Mouse (Mus musculus) limb, embryonic 13.5 days (tissue): ENCODE results near the gene Adamtsl1. TPM values are rescaled to one million over a fixed set of nuclear protein-coding genes. Genes with fewer than 3 reads are reported as not detected.

ENCODE experiments used
- ATAC-seq: fragments of 200-750 bp; cut with Nextera tagmentation; 2 replicates; pipeline ENCODE4 v1.8.0; 2017; ENCODE audit warnings: low read depth, moderate number of reproducible peaks, moderate TSS enrichment; ENCODE audit not compliant: low FRiP score
- H3K27ac ChIP-seq: fragments of 300-500 bp; sonication (generic); 2 replicates; pipeline ENCODE4 v1.5.1; 2015; ENCODE audit warnings: inconsistent platforms, mild to moderate bottlenecking, moderate library complexity
- H3K27me3 ChIP-seq: fragments of 300-500 bp; sonication (generic); 2 replicates; pipeline ENCODE4 v1.6.1; 2015; ENCODE audit warnings: mild to moderate bottlenecking, inconsistent platforms
- H3K36me3 ChIP-seq: fragments of 300-500 bp; sonication (generic); 2 replicates; pipeline ENCODE4 v1.6.1; 2015; ENCODE audit warnings: inconsistent platforms, mild to moderate bottlenecking, moderate library complexity
- H3K4me1 ChIP-seq: fragments of 300-500 bp; sonication (generic); 2 replicates; pipeline ENCODE4 v1.6.1; 2015; ENCODE audit warnings: inconsistent platforms
- H3K4me2 ChIP-seq: fragments of 300-500 bp; sonication (generic); replicated peaks from 2 replicates; pipeline ENCODE4 v1.6.1; 2015; ENCODE audit warnings: inconsistent platforms, mild to moderate bottlenecking, moderate library complexity
- H3K4me3 ChIP-seq: fragments of 300-500 bp; sonication (generic); 2 replicates; pipeline ENCODE4 v1.5.1; 2015; ENCODE audit warnings: moderate library complexity, mild to moderate bottlenecking, inconsistent platforms
- H3K9ac ChIP-seq: fragments of 300-500 bp; sonication (generic); 2 replicates; pipeline ENCODE4 v1.6.1; 2015; ENCODE audit warnings: mild to moderate bottlenecking, inconsistent platforms
- H3K9me3 ChIP-seq: fragments of 300-500 bp; sonication (generic); 2 replicates; pipeline ENCODE4 v1.6.1; 2016; ENCODE audit warnings: inconsistent platforms
- WGBS: fragments of 180-500 bp; shearing (Covaris S2); methylation state at CpG from one replicate; pipeline ENCODE4 v1.1.7; 2015; 5-methylcytosine and 5-hydroxymethylcytosine counted together
- polyA plus RNA-seq: library from polyadenylated mRNA; unstranded; fragments of >200 nt; fragmentation: Nextera tagmentation; extraction: Ambion mirVana; gene quantifications from 2 replicates; pipeline ENCODE4 v1.2.1, GENCODE M21; 2015

The Adamtsl1 gene
- polyA plus RNA-seq, 1 experiment from 2014 or later: 53.2 TPM

DNA sequence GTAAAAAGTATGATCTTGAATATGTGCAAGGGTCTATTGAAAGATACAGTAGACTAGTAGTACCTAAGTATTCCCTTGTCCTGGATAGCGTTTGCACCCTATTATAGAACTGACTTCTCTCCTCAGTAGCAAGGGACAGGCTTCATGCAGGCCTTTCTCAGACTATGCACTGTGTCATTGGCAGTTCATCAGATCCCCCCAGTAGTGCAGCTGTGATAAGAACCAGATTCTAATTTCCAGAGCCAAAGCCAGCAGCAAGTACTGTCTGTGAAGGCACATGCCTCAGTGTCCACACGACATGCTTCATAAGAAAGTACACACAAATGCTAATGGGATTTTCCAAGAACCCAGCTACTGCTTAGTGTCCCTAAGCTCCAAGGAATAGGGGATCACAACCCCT is 563.4 kb downstream of the Adamtsl1 start:
- WGBS: 73% methylated on average over 2 of the region's 2 CpGs
- ATAC-seq: no peak
- peaks cover 17% of the 10 kb centered on the region for H3K4me1 ChIP-seq

DNA sequence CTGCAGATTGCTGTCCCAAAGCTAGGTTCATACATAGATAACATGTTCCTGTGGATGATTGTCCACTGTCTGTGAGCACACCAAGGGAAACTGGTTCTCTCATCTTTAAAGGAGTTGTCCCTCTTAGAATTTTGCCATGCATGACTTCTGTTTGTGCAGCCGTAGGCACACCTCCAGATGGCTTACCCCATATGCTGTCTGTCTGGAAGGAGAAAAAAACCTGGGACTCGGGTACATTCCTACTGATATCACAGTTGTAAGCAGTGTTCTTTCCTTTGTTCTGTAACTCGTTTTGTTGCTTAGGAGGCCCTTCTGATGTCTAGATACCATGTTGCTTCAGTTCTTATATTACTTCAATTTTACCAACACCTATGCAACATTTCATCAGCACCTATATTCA is 563.9 kb downstream of the Adamtsl1 start:
- no peak for ATAC-seq
- WGBS: 80% methylated on average over 3 of the region's 3 CpGs

More for the DNA sequence above, 563.4 kb downstream of the Adamtsl1 start:
- Histone ChIP-seq H3K27ac (no peak overlapping the region), H3K9ac (no peak overlapping the region), H3K27me3 (no peaks in the 10 kb centered on the region), H3K9me3 (no peaks in the 10 kb centered on the region), H3K36me3 (no peaks in the 10 kb centered on the region), H3K4me2 (no peak overlapping the region), H3K4me3 (no peak overlapping the region)

DNA sequence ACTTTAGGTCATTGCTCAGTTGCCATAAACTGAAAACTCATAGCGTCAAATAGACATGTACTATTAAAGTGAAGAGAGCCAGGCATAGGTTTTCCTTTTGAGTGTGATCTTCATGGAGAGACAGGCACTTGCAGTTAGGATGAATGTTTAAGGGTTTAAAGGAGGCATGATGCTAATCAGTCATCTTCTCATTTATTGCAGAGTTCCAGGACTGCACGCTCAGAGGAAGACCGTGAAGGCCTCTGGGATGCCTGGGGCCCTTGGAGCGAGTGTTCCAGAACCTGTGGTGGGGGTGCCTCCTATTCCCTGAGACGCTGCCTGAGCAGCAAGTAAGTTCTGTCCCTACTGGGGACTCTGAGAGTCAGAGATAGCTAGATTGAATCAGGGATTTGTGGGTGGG is 573.5 kb downstream of the Adamtsl1 start:
- Histone ChIP-seq H3K9ac (no peak overlapping the region), H3K9me3 (no peaks in the 10 kb centered on the region), H3K27me3 (no peaks in the 10 kb centered on the region), H3K27ac (no peak overlapping the region), H3K4me2 (no peak overlapping the region), H3K4me1 (no peaks in the 10 kb centered on the region), H3K36me3 (peaks cover 7% of the 10 kb centered on the region), H3K4me3 (no peak overlapping the region)
- ATAC-seq: no peak
- 80% methylated on average over 5 of the region's 5 CpGs for WGBS

More for the DNA sequence above, 563.9 kb downstream of the Adamtsl1 start:
- Histone ChIP-seq H3K9ac (no peak overlapping the region), H3K4me3 (no peak overlapping the region), H3K4me2 (no peak overlapping the region), H3K27me3 (no peaks in the 10 kb centered on the region), H3K27ac (no peak overlapping the region), H3K9me3 (no peaks in the 10 kb centered on the region), H3K36me3 (no peaks in the 10 kb centered on the region), H3K4me1 (peaks cover 13% of the 10 kb centered on the region)

DNA sequence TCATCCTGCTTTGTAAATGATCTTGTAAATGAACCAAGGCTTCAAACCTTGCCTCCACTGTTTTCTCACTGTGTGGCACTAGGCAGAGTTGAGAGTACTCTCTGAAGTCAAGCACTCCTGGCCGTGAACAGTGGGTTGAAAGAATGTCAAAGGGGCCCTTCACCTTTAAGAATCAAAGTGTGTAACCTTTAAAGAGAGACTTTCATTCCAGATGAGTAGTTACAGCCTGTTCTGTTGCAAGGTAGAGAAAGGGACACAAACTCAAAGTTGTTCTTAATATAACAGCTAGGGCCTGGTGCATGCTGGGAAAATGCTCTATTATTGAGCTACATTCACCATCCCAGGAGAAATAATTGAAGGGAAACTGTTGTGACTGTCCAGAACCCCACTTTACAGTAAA is 589.2 kb downstream of the Adamtsl1 start:
- no peak overlapping the region for H3K27ac ChIP-seq
- H3K27me3 ChIP-seq: no peaks in the 10 kb centered on the region
- no peak for ATAC-seq
- 66% methylated on average over 1 of the region's 1 CpGs for WGBS
- H3K36me3 ChIP-seq: no peaks in the 10 kb centered on the region
- H3K9me3 ChIP-seq: no peaks in the 10 kb centered on the region
- H3K4me2 ChIP-seq: no peak overlapping the region
- no peak overlapping the region for H3K4me3 ChIP-seq
- peaks cover 3% of the 10 kb centered on the region; the same call in 1 of the 2 replicates for H3K4me1 ChIP-seq
- no peak overlapping the region for H3K9ac ChIP-seq

DNA sequence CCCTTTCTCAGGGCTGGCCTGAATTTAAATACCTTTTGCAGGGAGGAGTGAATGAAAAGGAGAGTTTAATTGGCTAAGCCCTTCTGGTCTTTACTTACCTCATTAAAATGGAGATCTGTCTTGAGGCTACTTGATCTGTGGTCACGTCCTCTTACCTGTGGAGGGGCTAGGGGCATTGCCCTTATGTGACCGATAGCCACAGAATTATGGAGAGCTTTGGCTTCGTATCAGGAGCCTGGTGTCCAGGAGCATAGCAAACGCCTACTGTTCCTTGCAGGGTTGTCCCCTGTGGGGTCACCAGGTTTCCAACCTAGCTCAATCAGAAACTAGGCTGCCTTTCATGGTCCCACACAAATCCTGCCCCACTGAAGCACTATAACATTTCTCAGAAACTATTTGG is 594.4 kb downstream of the Adamtsl1 start:
- no peaks in the 10 kb centered on the region for H3K9me3 ChIP-seq
- H3K9ac ChIP-seq: no peak overlapping the region
- WGBS: 84% methylated on average over 4 of the region's 4 CpGs
- H3K36me3 ChIP-seq: peaks cover 11% of the 10 kb centered on the region
- H3K4me2 ChIP-seq: no peak overlapping the region
- no peak overlapping the region for H3K27ac ChIP-seq
- no peak for ATAC-seq
- H3K4me3 ChIP-seq: no peak overlapping the region
- H3K27me3 ChIP-seq: no peaks in the 10 kb centered on the region
- H3K4me1 ChIP-seq: no peaks in the 10 kb centered on the region

DNA sequence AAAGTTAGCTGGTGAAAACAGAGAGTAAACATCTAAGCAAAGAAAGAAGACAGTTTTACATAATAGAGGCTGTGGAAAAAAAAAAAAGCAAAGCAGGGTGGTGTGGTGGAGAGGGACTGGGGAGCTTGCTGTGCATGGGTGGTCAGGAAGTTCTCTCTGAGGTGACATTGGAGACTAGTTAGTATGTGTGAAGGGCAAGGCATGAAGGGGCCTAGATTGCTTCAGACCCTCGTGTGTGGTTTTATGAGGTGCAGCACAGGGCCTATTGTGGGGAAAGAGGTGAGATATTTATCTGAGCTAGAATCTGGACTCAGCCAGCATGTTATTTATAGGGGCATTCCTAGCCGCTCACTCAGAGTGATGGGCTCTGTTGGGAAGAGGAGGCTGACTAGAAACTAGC is 605.1 kb downstream of the Adamtsl1 start:
- peaks cover 24% of the 10 kb centered on the region for H3K4me1 ChIP-seq
- no peak overlapping the region for H3K9ac ChIP-seq
- H3K4me3 ChIP-seq: no peak overlapping the region
- H3K9me3 ChIP-seq: no peaks in the 10 kb centered on the region
- no peaks in the 10 kb centered on the region for H3K36me3 ChIP-seq
- no peaks in the 10 kb centered on the region for H3K27me3 ChIP-seq
- peak; percentile 66; the same call in 1 of the 2 replicates for ATAC-seq
- no peak overlapping the region for H3K27ac ChIP-seq
- H3K4me2 ChIP-seq: no peak overlapping the region
- whole genome bisulfite sequencing: 14% methylated on average over 2 of the region's 2 CpGs

DNA sequence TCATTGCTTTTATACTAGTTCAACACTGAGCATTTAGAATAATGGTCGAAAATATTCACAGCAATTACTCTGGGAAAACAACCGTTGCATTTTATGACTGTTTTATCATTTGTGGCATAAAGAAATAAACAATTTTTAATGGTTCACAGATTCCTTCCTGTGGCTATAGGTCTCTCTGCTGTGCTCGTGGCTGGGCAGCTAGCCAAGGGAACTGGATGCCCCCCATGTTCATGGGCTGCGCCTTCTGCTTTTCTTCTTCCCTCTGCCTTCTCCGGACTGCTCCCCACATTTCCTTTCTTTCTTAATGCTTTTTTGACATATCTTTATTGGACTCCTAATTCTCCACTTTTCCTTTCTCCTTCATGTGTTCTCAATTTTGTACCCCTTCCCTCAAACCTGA is 608.5 kb downstream of the Adamtsl1 start:
- WGBS: 17% methylated on average over 5 of the region's 5 CpGs
- no peak overlapping the region for H3K4me3 ChIP-seq
- no peaks in the 10 kb centered on the region for H3K9me3 ChIP-seq
- no peak overlapping the region for H3K27ac ChIP-seq
- H3K36me3 ChIP-seq: no peaks in the 10 kb centered on the region
- H3K4me1 ChIP-seq: peaks cover 33% of the 10 kb centered on the region
- H3K9ac ChIP-seq: no peak overlapping the region
- no peaks in the 10 kb centered on the region for H3K27me3 ChIP-seq
- no peak for ATAC-seq
- H3K4me2 ChIP-seq: no peak overlapping the region

DNA sequence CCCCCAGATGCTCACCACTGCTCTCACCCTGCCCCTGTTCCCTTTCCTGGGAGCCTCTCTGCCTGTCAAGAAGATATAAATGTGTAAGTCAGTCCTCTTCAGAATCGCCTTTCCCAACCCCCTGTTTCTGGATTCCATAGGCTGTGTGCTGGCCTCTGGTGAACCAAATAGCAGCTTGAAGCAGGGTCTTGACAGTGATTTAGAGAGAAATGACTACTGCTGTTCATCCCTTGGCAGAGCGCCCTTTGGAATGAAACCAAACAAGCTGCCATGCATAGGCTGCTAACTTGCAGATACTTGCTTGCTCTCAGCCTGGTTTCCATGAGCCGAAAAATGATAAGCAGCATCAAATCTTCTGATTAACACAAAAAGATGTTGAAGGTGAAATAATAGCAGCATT is 610.4 kb downstream of the Adamtsl1 start:
- Histone ChIP-seq H3K27me3 (no peaks in the 10 kb centered on the region), H3K36me3 (no peaks in the 10 kb centered on the region), H3K4me3 (no peak overlapping the region), H3K4me2 (no peak overlapping the region), H3K9ac (no peak overlapping the region), H3K9me3 (no peaks in the 10 kb centered on the region), H3K27ac (no peak overlapping the region), H3K4me1 (peaks cover 26% of the 10 kb centered on the region)
- 45% methylated on average over 3 of the region's 3 CpGs for WGBS
- ATAC-seq: no peak

DNA sequence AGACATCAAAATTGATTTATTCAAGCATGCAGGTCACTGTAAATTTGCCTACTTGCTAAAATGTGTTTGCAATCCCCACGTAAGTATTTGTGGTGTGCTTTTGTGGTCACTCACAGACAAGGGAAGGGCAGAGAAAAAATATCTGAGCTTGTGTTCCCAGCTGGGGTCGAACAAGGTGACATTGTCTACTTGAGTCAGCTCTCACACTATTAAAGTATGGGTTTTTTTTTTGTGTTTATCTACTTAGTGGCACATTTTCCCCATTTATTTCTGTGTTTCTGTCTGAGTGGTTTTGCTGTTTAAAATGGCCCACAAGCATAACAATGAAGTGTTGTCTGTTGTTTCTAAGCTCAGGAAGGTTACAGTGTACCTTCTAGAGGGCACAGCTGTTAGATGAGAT is 612.7 kb downstream of the Adamtsl1 start:
- ATAC-seq: no peak
- Histone ChIP-seq H3K9me3 (no peaks in the 10 kb centered on the region), H3K27me3 (no peaks in the 10 kb centered on the region), H3K4me2 (no peak overlapping the region), H3K4me3 (no peak overlapping the region), H3K27ac (no peak overlapping the region), H3K9ac (no peak overlapping the region), H3K36me3 (no peaks in the 10 kb centered on the region), H3K4me1 (peaks cover 24% of the 10 kb centered on the region)
- WGBS: 57% methylated on average over 2 of the region's 2 CpGs

DNA sequence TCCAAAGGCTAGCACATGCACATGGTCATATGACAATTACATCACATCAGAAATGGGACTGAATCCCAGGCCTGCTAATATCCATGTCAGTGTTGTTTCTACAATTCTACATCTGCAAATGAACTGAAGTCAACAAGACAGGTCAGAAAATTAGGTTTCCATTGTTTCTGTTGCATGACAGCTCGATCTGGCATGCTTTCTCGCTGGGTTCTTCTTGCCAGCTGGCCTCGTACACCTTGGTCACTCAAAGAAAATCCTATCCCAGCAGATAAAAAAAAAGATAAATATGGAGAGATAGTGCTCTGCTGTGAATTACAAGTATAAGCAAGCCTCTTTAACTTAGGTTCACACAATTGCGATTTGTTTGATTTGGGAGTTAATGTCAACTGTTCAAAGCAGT is 644.6 kb downstream of the Adamtsl1 start:
- no peak overlapping the region for H3K4me2 ChIP-seq
- WGBS: 90% methylated on average over 4 of the region's 4 CpGs
- no peak overlapping the region for H3K27ac ChIP-seq
- no peaks in the 10 kb centered on the region for H3K27me3 ChIP-seq
- H3K9me3 ChIP-seq: no peaks in the 10 kb centered on the region
- H3K4me1 ChIP-seq: no peaks in the 10 kb centered on the region
- H3K36me3 ChIP-seq: no peaks in the 10 kb centered on the region; the same call in 1 of the 2 replicates
- H3K9ac ChIP-seq: no peak overlapping the region
- no peak overlapping the region for H3K4me3 ChIP-seq
- no peak for ATAC-seq

DNA sequence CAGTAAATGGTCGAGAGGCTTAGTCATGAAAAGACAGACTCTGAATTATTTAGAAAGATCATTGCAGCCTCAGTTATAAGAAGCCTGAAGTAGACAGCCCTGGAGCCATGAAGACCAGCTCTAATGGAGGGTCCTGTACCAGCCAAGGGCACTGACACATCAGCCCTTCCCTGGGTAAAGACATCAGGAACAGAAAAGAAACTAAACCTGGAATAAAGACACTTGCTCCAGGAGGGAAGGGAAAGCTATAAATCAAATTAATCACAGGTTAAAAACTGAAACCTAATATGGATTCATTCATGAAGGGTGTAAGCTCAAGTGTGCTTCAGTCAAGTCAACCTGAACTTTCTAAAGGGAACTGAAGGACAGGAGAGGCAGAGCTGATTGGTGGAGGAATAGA is 645.4 kb downstream of the Adamtsl1 start:
- 53% methylated on average over 1 of the region's 1 CpGs for WGBS
- H3K4me1 ChIP-seq: no peaks in the 10 kb centered on the region
- H3K27ac ChIP-seq: no peak overlapping the region
- no peaks in the 10 kb centered on the region for H3K27me3 ChIP-seq
- H3K36me3 ChIP-seq: no peaks in the 10 kb centered on the region; the same call in 1 of the 2 replicates
- no peaks in the 10 kb centered on the region for H3K9me3 ChIP-seq
- no peak overlapping the region for H3K4me3 ChIP-seq
- H3K4me2 ChIP-seq: no peak overlapping the region
- no peak for ATAC-seq
- no peak overlapping the region for H3K9ac ChIP-seq

DNA sequence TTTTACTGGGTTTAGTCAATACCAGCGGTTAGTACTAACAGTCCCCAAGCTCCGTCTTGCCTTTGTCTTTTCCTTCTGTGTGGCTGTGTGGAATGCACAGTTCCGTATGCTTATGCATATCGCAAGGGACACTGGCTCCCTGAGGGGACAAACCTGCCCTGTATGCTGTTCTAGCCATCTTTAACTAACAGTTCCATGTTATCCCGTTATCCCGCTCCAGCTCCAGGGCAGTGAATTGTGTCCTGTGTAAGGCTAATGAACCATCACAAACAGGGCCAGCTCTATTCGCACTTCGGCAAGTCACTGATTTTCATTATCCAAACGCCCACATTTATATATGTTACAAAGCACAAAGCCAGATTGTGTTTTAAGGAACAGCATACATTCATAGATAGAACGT is 656.8 kb downstream of the Adamtsl1 start:
- Histone ChIP-seq H3K4me1 (peaks cover 9% of the 10 kb centered on the region; the same call in 1 of the 2 replicates), H3K36me3 (no peaks in the 10 kb centered on the region; the same call in 1 of the 2 replicates), H3K27ac (no peak overlapping the region), H3K4me3 (no peak overlapping the region), H3K9ac (no peak overlapping the region), H3K4me2 (no peak overlapping the region), H3K9me3 (no peaks in the 10 kb centered on the region), H3K27me3 (no peaks in the 10 kb centered on the region)
- no peak for ATAC-seq
- WGBS: 79% methylated on average over 10 of the region's 10 CpGs

DNA sequence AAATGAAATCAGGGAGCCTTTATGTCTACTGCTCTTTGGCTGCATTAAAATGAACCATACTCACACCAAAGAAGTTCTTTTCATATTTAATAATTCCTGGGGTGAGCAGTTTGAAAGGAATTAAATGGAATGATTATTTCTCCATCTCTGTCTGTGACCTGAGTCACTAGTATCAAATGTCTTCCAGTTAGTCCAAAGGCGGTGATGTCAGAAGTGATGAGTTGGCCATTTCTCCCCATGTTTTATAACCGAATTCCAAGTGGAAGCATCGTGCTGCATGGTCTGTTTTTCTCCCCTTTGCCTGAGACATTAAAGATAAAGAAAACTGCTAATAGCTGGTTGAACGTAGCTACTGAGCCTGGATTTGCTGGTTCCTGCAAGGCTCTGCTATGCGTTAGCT is 657.5 kb downstream of the Adamtsl1 start:
- Histone ChIP-seq H3K9me3 (no peaks in the 10 kb centered on the region), H3K9ac (no peak overlapping the region), H3K4me3 (no peak overlapping the region), H3K4me2 (no peak overlapping the region), H3K27ac (no peak overlapping the region), H3K36me3 (no peaks in the 10 kb centered on the region), H3K27me3 (no peaks in the 10 kb centered on the region), H3K4me1 (peaks cover 9% of the 10 kb centered on the region; the same call in 1 of the 2 replicates)
- 44% methylated on average over 5 of the region's 5 CpGs for WGBS
- ATAC-seq: no peak
